Mouse (Mus musculus) left cerebral cortex, adult 11 months (tissue): Measurements from ENCODE around the gene Mzf1.

ENCODE experiments used
- DNase-seq: peaks from one replicate; pipeline ENCODE4 v3.0.0; 2022; ENCODE audit warnings: low spot score

Gene Mzf1

GRCm38 (mm10) chr7:13003380-13003779 lies 51.2 kb downstream of the Mzf1 start:
- no peak for DNase-seq

- DNase-seq, result no peak
These were observed 53.0 kb downstream of the Mzf1 start for GRCm38 (mm10) chr7:13001584-13001983.

- DNase-seq, result no peak
These were observed 55.7 kb downstream of the Mzf1 start, which contains the start of gene Trim28 for GRCm38 (mm10) chr7:12998851-12999250. Trim28 (plus strand) TSS chr7:12999114.

GRCm38 (mm10) chr7:12998053-12998452 lies 56.5 kb downstream of the Mzf1 start, which contains the start of gene Slc27a5:
Slc27a5 (minus strand) TSS chr7:12998192.
- no peak for DNase-seq

- no peak for DNase-seq
These were observed 57.3 kb downstream of the Mzf1 start for GRCm38 (mm10) chr7:12997230-12997629.

GRCm38 (mm10) chr7:12995862-12996261 lies 58.7 kb downstream of the Mzf1 start:
- no peak for DNase-seq

- no peak for DNase-seq
These were observed 61.4 kb downstream of the Mzf1 start for GRCm38 (mm10) chr7:12993148-12993547.
